Mouse (Mus musculus) left cerebral cortex, adult 11 months (tissue): ENCODE data around the gene Slc39a11.

Experiments used
- DNase-seq: peaks from one replicate; pipeline ENCODE4 v3.0.0; 2022; ENCODE audit warnings: low spot score

Gene Slc39a11

DNA sequence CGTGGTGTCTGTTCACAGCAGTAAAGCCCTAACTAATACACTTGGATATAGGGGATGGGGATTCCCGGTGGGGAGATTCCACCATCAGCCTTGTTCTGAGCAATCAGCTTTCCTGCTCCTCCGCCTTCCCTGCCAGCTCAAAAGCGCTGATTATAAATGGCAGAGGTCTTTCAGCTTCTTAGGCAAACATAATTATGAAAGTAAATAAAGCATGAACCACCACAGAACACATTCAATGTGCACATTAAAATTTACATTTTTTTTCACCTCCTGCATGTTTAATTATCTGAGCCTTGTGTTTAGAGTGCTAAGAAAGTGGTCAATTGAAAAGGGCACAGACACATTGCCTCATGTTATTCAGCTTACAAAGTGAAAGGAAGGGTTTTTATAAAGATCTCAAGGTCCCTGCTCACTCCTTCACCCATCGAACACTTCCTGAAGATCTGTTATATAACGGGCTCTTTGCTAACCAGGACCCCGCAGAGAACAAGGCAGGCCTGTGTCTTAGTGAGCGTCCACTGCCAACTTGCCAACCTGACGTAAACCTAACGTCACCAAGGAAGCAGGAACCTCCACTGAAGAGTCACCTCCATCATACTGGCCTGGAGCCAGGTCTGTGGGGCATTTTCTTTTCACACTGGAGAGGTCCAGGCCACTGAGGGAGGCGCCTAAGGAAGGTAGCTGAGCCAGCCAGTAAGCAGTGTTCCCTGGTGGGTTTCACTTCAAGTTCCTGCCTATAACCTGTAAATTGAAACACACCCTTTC lies 142.0 kb downstream of the Slc39a11 start:
- no peak for DNase-seq

DNA sequence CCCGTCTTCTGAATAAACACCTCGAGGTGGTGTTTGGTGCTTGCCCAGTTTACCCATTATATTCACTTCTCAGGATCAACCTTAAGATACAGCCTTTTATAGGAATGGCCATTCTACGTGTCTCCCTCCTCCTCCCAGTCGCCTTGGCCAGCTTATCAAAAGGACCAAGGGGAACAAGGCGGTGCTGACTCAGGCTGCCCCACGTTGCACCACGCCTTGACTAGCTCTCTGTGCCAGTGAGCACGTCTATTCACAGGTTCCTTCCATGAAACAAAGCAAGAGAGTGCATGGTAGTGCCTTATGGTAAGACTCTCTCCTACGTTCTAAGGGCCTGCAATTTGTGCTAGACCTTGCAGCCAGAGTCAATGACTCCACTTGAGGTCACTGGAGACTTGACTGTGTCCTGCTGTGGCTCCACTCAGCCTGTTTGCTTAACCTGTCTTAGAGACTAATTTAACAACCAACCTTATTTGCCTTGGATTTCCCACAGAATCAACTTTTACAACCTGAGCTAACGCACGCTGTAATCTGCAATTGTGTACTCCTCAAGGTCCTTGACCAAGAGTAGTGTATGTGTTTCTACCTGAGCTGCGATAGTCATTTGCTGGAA lies 144.2 kb downstream of the Slc39a11 start:
- no peak for DNase-seq

DNA sequence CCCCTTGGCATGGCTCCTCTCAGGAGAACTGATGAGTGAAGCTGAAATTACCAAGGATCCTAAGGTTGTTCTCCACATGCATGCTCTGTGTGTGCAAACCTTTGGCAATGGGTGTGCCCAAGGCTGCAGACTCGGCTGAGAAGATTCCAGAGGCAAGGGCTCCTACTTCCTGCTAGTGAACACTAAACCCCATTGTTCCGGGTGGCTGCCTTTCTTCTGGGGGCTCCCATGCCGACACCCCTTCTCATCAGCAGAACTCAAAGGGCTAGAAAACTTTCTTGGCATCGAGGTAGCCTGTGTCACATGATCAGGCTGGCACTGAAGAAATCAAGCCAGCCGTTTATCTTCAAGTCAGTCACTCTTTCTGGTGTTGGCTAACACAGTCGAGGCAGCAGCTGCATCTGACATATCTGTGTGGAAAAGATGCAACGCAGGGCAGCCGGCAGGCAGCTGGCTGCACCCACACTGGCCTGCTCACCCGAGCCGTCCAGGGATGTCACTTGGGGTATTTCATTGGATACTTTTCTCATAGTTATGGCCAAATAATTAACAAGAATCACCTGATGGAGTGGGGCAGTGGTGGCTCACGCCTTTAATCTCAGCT lies 145.3 kb downstream of the Slc39a11 start:
- DNase-seq, result no peak

DNA sequence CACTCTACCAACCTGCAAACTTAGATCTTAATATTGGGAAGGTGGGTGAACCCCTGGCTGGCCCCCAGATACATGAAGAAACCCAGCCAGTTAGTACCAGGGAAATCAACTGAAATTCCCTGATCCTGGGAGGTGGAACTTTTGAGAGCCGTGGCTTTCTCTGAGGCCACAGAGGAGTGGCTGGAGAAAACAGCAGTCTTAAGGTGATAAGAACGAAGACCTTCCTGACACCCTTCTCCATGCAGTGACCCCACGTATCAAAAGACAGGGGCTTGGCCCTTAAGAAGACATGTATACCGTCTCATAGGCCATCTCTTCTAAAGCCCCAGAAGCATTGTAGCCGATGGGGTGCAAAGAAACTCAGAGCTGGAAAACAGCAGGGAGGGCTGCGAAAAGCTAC lies 146.9 kb downstream of the Slc39a11 start:
- DNase-seq, result no peak

DNA sequence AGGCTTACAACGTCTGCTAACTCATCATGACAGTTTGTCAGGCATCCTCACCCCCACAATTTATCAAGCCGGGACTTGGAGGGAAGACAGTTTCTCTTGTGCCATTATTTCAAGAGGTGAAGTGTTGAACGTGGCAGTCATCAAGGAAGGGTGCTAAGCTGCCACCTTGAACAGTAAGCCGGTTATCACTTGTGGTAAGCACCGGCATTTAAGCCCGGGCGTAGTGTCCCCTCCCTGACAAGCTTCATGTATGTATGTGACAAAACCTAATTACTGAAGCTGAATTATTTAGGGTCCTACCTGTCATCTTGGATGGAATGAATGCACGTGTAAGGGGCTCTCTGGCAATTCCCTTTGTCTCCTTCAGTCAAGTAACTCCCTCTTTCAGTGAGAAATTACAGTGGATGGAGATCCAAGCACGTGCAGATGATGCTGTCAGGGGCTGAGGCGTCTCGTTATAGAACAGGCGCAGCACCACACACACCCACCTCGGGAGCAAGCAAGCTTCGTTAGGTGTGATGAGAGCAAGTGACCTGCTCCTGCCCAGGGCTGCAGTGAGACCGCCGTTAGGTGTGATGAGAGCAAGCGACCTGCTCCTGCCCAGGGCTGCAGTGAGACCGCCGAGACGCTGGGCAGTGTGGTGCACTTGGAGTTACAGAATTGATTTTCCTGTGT lies 149.1 kb downstream of the Slc39a11 start:
- no peak for DNase-seq

DNA sequence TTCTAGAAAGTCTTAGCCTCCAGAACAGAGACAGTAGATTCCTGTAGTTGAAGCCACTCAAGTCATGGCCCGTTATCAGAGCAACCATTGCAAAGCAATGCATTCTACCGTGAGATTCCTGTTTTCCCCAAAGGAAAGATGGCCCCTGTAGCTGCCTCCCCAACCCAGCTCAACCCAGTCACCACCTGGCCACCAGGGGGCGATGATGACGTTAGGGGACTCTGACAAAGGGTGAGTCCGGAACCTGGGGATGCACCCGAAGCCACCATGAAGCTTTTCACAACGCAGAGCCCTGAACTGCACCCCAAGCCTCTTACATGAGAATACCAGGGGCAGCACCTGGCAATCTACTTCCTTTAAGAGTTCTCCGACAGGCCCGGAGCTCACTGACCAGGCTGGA lies 151.0 kb downstream of the Slc39a11 start:
- no peak for DNase-seq

DNA sequence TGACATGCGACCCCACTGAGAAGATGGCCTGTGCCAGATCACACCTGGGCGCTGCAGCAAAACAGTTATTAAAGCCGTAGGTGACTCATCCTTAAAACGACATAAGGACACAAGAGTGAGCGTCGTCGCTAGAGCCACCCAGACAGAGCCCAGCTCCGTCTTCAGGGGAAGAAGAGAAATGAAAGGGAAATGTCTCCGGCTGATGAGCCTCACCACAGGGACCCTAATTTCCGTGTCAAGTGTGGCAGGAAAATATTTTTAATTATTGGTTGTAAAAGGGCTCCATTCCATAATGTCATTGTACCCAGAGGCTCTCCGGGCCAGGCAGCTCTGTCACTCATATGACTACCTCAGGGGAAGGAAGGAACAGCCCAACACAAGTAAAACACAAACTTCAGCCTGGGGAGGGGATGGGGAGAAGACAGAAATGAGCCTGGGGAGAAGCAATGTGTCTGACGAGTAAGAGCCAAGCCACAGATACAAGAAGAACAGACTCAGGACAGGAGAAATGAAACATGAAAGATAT lies 155.8 kb downstream of the Slc39a11 start:
- no peak for DNase-seq

DNA sequence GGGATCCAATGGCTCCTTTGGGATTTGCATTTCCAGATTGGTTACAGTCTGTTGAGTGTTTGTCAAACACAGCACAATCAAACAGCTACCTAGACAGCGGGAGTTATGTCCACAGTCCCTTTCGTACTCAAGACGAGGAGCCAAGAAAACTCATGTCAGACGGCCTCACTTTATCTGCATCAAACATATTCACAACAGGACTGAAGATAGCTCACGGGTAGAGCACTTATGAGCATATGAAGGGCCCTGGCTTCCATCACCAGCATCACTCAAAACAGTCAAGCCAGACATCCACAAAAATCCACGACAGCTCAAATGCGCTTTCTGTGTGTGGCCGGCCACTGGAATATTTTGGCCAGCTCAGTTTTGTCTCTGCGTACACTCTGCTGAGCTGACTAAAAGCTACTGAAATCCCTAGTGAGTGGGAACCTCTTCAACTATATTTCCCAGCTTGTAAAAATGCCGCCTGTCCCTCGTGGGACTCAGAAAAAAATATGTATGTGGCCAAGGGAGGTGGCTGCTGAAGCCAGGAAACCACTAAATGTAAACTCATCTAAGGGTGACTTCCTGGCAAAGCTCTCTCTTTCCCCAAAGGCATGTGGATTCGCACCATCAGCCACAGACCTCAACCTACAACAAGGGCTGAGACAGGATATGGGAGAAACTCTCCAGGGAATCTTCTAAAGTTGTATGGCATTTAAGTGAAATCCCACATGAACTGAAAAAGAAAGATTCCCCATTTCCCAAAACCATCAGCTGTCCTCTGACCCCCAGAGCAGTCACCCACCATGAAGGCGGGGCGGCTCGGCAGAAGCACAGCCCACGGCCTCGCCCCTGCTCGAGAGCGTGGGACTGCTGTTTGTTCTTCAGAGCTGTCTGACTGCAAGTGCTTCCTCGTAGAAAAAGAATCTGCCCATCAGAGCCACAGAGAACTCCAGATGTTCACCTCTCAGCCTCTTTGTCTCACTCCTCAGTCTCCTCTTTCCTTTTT lies 159.1 kb downstream of the Slc39a11 start:
- DNase-seq, result no peak

DNA sequence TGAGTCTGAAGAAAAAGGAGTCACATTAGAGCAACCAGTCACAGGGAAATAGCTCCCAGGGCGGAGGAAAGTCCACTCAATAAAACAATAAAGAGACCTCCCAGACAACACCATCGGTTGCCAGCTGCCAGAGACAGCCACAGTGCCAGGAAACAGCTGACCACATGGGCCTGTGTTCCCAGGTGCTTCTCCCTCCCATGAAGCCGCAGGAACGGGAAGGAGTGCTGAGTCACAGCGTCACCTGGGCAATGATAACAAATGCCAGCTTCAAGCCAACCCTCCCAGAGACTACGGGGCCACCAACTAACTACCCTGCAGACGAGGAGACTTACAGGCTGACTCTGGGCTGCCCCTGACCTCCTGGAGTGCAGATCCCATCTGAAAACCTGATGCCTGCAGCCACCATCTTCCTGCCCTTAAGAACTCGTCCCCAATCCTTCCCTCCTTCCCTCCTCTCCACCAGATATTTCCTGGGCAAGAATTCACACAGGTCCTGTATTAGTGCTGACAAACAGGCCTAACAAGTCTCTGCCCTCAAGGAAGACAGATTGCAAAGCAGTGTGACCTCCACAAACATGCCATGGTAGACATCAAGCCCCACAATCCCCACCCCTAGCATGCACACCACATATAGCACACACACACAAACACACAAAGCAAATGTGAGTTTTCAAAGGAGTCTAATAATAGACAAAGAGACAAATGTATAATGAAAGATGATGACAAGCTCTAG lies 162.1 kb downstream of the Slc39a11 start:
- no peak for DNase-seq

DNA sequence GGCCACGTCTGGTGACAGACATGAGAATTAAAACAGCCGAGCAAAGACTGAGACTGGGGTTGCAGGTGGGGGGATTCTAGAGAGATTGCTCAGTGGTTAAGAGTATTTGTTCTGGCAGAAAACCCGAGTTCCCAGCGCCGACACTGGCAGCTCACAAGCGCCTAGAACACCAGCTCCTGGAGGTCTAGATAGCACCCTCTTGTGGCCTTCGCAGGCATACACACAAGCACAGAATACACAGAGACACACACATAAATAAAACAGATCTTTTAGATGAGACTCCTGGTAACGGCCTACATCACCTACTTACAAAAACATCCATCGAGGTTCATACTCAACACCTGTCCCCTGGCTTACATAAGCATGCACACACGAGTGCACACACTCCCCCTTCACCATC lies 165.8 kb downstream of the Slc39a11 start:
- DNase-seq, result no peak

DNA sequence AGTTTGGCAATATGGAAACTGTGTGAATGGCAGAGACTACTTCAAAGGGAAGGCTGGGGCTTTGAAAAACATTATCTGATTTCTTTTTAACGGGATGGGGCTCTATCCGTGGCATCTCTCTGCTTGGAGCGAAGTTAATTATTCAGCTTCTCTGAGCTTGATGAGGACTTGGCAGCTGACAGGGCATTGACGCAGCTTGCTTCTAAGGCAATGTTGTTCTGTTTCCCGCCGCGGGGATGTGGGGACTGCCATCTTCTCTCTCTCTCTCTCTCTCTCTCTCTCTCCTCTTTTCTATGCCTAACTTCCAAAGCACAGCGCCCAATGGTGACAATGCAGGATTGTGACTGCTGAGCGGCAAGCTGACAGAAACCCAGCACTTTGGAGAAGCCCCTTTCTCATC lies 172.3 kb downstream of the Slc39a11 start:
- DNase-seq, result no peak

DNA sequence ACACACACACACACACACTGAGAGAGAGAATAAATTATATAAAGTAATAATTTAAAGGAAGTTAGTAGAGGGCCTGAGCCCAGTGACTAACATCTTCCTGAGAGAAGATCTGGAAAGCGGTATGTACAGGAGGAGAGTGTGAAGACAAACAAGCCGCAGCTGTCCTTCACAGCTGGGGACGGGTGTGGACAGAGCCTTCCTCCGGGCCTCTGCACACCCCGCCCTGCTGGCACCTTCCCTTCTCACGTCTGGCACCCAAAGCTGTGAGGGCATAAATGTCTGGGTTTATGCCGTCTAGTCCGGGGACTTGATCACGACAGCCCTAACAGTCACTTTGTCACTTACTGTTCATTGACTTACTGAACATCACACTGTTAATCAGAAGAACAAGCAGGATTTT lies 173.2 kb downstream of the Slc39a11 start:
- no peak for DNase-seq

DNA sequence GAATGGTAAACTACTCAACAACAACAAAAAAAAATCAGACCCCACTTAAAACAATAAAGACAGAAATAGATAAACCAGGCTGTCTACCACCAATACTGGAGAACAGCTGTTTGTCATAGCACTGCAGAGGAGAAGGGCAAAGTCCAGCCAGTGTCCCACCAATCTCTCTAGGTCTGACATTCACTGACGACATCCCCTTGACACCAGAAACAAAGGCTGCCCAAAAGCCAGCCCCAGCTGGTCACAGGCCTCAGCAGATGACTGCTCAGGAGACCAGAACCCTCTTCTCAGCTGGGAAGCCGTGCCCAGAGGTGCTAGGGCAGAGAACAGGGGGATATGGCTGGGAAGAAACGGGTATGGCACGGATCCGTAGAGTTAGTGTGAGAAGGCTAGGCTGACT lies 174.4 kb downstream of the Slc39a11 start:
- DNase-seq, result no peak

DNA sequence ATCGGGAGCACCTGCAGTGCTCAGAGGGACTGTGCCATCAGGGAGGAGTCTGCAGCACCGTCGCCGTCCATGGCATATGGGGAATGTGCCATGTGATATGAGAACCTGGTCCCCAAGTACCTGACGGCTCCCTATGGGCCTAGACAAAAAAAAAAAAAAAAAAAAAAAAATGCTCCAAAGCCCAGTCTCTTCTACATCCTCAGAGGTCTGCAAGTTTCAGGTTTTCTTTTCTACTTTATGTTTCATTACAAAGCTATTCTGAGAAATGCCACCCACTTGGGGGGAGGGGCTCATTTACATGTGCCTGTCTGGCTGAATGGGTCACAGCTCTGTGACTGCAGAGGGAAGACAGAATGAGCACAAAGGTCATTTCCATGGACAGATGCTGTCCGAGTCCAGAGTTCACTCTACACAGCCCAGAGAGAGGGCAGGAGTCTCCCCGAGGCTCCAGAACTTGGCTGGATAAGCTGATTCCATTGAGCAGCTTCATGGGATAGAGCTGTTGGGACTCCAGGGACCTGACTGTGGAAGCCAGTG lies 175.8 kb downstream of the Slc39a11 start:
- DNase-seq, result no peak

DNA sequence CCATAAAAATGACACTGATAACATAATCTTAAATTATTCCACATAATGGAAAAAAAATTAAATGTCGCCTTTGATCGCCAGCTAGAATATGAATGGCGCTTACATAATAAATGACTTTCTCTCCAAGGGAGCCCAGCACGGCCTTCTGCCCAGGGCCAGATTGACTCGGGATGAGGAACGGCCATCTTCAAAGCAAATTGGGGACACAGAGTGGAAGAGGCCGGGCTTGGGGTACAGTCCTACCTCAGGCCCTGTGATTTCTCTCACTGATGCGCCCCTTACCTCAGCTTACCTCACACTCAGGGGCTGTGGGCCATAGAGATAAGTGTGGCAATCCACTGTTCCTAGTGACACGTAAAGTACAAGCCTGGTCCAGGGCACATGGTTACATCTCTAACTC lies 177.9 kb downstream of the Slc39a11 start:
- DNase-seq, result no peak

DNA sequence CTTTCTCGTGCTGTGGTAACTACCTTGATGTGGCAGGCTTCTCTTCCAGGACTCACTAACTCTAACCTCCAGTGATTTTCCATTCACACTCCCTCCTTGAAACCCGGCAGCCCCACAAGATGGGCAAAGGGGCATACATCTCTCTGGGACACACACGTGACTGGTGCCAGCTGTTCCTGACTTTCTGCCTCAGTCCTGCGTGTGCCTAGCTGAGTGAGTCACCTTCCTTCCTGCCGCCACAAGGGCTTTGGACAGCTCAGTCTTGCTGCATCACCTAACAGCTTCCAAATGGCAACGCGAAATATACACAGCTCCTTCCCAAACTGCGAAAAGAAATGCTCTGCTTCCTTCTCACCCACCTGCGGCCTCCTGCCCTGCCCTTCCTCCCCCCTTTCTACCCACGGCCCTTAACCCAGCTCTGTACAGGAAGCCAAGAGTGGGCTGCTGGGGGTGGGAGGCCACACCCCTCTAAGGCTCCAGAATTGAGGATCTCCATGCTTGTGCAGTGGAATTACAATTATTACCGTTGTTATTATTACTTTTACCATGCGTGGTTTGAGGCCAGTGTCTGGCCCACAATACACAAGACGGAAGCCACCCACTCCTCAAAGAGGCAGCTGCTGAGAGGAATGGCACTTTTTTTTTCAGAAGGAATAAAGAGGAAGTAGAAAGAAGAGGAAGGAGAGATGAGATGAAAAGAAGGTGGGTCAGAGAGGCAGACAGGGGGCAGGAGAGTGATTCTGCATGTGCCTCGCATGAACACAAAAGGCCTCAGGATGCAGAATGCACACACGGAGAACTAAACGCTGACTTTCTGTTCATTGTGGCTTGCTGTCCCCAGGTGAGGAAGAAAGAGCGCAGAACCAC lies 179.7 kb downstream of the Slc39a11 start:
- DNase-seq, result no peak

DNA sequence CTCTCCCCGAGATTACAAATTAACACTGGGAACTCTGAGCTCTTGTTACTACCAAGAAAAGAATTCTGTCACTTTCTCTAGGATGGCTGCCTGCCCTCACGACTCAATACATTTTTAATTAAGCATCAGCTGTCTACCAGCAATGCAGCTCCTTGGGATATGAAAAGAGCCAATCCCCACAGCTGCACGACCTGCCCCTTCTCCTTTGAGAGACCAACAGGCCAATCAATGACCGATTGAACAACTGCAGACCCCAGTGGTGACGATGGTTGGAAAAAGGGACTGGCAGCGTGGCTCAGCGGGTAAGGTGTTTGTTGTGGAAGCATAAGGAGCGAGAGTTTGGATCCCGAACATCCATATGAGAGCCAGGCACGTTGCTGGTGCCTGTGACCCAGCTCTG lies 181.9 kb downstream of the Slc39a11 start:
- no peak for DNase-seq

DNA sequence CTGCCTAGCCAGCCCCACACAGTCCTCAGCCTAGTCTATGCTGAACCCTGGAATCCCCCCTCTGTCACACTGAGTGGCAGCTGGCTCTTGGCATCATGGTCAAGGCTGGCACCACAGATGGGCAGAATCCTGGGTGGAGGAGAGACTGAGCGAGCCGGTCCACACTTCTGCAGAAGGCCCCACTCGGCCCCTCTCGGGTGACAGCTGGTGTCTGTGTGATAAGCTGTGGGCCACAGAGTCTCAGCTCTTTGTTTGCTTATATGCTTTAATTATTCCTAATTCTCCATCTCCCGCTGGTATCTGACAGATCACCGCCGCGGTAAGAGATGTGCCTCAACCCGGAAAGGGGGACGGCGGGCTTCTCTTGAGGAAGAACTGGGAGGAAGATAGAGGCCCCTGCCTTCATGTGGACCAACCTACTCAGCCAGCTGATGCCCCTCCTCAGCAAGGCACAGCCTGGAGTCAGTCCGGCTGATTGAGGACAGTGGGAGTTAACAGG lies 182.5 kb downstream of the Slc39a11 start:
- no peak for DNase-seq

DNA sequence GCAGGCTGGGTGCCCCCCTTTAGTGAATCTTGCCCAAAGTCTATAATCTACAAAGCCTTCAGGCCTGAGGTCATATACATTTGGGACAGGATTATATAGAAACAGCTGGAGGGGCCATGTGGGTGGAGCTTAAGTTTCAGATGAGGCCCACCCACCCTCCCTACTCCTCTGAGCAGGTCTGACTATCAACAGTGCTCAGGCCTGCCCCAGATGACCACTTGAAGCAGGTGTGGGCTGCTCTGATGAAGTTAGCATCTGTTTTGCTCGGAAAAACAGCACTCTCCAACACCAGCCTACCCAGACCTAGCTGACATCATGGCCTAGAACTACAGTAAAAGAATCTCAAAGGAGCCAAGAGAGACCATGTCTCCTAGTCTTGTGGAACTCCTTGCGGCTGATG lies 189.8 kb downstream of the Slc39a11 start:
- no peak for DNase-seq
